Mouse (Mus musculus) spleen, adult 18-20 months (tissue): Measurements from ENCODE around the gene Ephb2.

Experiments used
- DNase-seq, 2 experiments: peaks; one replicate each; pipeline ENCODE4 v3.0.0; 2022; ENCODE audit warnings: mixed read lengths in 2 of 2

Ephb2 gene

GRCm38 (mm10) chr4:136696381-136696925, 139.3 kb downstream of the Ephb2 start:
- peak in 1 of 2 experiments; percentile 54 for DNase-seq

- no peak for DNase-seq
Observed at GRCm38 (mm10) chr4:136695696-136696095, 140.1 kb downstream of the Ephb2 start.

- DNase-seq, result no peak
Observed at GRCm38 (mm10) chr4:136690034-136690433, 145.8 kb downstream of the Ephb2 start.

GRCm38 (mm10) chr4:136688113-136688512, 147.7 kb downstream of the Ephb2 start:
- no peak for DNase-seq

DNA sequence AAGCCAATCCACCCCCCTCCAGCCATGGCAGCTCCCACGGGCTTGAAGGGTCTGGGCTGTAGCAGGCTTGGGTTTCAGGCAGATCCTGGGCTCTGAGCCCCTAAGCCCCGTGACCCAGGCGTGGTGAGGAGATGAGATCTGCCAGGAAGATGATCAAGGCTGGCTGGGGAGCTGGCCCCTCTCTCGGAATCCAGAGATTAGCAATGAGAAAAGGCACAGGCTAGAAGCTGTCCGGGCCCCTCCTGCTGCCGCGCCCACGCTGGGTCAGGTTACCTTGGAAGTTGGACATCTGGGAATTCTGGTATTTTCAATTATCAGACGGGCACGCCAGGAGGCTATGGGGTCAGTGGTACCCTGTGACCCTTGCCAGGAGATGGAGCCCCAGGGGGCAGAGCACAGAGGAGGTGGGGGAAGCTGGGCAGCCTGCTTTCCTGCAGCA, 150.3 kb downstream of the Ephb2 start:
- no peak for DNase-seq

DNA sequence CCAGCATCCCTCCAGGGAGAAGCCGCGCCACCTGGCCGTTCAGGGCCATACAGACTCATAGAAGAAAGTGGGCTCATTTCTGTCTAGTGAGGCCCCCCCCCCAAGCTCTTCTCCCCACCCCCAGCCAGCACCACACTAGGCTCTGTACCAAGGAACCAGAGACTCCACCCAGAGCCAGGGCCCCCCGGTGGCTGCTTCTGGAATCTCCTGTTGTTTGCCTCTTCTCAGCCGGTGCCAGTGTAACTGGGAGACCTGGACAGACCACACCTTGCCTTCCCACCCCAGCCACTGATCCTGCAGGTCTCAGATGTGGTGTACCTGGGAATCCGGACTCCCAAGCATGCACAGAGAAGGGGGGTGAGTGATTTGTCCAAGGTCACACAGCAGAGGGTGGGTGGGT, 151.3 kb downstream of the Ephb2 start:
- no peak for DNase-seq

- no peak for DNase-seq
Observed at GRCm38 (mm10) chr4:136680641-136681040, 155.1 kb downstream of the Ephb2 start.

DNA sequence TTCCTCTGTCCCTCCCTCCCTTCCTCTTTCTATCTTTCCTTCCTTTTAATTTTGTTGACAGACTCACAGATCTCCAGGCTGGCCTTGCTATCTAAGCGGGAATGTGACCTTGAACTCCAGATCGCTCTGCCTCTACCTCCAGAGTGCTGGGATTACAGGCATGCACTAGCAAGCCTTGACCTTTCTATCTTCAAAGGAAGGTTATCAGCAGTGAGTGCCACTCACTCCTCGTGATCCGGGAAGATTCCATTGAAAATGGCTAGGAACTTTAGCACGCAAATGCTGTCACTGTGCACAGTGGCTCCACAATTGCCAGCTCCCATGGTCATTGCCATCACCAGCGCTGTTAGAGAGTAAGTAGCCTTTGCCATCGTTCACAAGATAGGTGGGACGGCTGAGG, 156.6 kb downstream of the Ephb2 start:
- no peak for DNase-seq

GRCm38 (mm10) chr4:136678480-136678879, 157.3 kb downstream of the Ephb2 start:
- DNase-seq, result peak; percentile 27 to 72

DNA sequence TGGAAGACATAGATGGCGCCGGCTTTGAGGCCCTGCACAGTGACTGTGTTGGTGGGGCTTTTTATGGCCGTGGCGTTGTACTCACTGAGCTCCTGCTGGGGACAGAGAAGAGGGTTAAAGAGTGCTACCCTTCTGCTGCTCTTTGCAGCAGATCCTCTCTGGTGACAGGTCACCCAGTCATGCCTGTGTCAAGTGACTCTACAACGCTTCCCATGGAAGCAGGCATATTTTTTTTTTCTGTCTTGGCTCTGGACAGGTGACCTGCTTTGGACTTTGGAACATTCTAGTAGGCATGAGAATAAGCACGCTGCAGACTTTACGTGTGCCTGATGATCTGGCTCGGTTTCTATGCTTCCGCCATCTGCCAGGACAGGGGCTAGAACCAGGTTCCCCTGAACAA, 160.3 kb downstream of the Ephb2 start:
- DNase-seq, result no peak

DNA sequence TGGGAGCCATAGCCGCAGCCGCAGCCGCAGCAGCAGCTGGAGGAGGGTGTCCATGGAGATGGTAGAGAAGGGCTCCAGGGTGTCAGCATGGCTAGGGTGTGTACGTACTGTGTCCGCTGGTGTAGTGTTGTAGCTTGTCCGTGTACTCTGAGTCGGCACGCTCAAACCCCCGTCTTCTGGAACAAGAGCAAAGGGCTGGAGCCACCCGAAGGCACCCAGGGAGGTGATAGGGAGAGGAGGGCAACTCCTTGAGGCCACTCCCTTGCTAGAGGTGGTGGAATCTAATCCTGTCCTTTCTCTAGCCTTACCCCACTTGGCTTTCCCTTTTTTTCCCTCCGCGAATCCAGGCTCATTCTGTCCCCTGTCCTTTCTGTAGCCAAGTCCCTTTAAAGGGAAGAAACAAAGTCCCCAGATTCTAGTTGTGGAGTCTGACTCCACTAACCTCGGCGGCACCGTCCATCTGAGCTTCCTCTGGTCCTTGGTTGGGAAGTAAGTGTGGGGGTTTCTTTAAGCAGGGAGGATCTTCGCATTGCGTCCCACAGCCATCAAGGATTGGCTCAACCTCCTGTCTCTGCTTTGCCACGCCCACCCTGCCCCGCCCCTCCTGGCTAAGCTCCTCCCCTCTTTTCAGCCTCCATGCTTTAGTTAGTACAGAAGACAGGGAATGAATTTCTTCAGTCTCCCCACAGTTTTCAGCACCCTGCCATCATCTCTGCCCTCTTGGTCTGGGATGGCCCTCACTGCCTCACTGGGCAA, 163.3 kb downstream of the Ephb2 start:
- DNase-seq, result no peak

GRCm38 (mm10) chr4:136667757-136668156, 168.0 kb downstream of the Ephb2 start:
- no peak for DNase-seq

DNA sequence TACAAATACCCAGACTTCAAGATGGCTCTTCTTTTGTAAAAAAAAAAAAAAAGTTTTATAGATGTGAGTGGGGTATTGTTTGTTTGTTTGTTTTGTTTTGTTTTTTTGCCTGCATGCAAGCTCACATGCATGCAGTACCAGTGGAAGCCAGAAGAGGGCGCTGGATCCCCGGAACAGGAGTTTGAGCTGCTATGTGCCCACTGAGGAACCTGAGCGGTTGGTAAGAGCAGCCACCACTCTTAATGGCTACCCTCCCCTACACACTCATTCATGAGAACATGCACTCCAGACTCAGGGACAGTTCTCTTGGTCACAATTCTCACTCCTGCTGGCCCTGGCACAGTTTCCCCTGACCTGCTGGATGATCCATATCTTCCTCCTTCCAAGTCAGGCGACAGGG, 169.8 kb downstream of the Ephb2 start:
- DNase-seq, result no peak

DNA sequence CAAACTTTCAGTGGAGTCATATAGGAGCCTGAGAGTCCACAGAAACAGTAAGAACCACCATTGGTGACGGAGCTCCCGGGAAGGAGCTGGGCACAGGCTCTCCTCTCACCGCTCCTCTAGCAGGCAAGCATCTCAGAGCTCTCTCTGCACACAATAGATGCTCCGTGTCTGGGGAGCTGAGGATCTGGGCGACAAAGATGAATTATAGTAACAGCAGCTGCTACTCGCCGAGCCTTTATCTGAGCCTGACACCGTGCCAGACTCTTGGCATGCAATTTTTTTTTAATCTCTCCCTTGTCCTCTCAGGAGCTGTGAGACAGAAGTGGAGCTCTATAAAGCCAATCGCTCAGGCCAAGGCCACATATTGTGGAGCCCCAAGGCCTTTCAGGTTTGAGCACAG, 170.7 kb downstream of the Ephb2 start:
- no peak for DNase-seq

GRCm38 (mm10) chr4:136657914-136658313, 177.9 kb downstream of the Ephb2 start:
- DNase-seq, result no peak

DNA sequence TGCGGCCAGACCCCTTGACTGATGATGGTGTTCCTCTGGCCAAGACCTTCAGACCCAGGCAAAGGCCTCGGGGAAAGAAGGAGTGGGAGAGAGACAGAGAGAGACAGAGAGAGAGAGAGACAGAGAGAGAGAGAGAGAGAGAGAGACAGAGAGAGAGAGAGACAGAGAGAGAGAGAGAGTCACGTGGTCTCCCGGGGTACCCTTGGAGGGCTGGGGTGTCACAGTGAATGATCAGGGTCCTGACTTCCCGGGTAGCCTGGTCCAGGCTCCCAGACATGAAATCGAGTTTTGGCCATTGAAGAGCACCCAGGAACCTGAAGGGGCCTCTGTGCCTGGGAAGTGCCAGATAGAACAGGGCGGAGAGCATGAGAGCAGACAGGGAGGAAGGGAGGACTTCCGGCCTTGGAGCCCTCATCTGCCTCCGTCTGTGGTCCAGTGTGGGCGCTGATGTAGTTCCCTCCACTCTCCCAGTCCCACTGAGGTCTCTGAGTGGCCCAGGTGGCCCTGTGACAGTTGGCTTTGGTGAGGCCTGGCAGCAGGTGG, 182.0 kb downstream of the Ephb2 start:
- DNase-seq, result no peak

DNA sequence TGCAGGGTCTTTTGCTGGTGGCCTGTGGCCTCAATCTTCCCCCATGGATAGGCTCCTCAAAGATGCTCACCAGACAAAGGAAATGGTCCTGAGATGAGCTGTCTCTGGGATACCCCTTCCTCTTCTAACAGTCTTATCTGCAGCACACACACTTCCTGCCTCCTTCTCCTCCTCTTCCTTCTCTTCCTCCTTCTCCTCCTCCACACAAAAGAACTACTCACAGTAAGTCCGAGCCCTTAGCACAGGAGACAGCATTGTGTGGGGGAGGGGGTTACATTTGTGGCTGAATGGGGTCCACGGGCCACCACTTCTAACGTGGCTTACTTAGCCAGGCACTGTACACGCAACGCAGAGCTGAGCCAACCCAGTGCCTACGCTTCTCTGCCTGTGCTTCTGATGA, 182.8 kb downstream of the Ephb2 start:
- no peak for DNase-seq

- DNase-seq, result no peak
Observed at GRCm38 (mm10) chr4:136652528-136652910, 183.3 kb downstream of the Ephb2 start.

- no peak for DNase-seq
Observed at GRCm38 (mm10) chr4:136651882-136652527, 183.8 kb downstream of the Ephb2 start.

DNA sequence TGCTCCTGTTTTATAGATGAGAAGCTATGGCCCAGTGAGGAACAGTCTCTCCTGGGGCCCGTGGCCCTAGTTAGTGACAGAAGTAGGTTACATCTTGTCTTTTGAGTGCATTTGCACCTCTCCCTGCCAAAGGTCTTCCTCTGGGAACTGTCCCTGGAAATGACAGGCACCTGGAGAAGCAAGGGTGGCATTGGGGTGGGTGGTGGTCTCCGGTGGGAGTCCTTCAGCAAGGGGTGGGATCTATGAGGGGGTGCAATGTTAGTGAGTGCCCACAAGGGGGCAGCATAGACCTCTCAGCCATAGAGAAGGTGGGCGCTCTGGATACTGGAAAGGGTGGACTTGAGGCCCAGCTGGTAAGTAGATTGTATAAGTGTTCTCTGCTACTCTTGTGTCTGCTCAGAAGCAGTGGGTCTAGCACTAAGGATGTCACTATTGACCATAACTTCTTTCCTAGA, 184.4 kb downstream of the Ephb2 start:
- DNase-seq, result peak in 1 of 2 experiments; percentile 28

GRCm38 (mm10) chr4:136650261-136650660, 185.5 kb downstream of the Ephb2 start:
- no peak for DNase-seq

DNA sequence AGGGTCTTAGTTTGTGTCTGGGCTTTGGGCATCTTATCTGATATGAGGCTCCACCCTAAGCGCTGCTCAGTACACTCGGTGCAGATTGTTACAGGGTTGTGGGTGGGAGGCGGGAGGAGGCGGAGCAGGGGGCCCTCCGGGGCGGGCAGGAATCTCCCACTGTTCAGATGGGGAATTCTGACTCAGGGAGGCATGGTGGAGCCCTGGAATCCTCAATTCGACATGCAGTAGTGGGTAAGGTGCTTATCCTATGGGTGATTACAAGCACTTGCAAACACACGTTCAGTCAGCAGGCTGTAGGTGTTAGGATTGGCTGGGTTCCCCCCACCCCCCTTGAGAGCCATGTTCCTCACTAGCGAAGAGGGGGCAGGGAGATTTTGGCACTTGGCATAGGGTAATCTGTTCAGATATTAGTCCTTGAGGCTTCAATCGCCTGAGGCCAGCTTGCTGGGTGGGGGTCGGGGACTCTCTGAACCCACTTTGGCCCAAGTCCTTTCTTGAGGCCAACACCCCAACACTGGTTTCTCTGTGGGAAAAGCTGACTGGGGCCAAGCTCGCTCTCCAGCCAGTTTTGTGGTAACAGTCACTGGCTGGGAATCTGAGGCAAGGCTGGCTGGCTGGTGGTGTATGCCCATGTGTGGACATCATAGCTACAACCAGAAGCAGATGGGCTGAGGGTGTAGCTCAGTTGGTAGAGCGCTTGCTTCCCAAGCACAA, 186.2 kb downstream of the Ephb2 start:
- no peak for DNase-seq

GRCm38 (mm10) chr4:136648922-136649479, 186.8 kb downstream of the Ephb2 start:
- peak; percentile 25 to 74 for DNase-seq
